Mouse (Mus musculus) cortical plate, adult 2 months (tissue): ENCODE measurements around the gene Bach2. TPM values are rescaled to one million over a fixed set of nuclear protein-coding genes. Genes with fewer than 3 reads are reported as not detected.

ENCODE experiments used
- H3K27ac ChIP-seq: fragments of 200-500 bp; 2 replicates; pipeline ENCODE4 v1.5.1; 2012; ENCODE audit warnings: low read length, control low read depth, inconsistent platforms; ENCODE audit not compliant: insufficient read depth
- H3K4me1 ChIP-seq: fragments of 200-500 bp; 2 replicates; pipeline ENCODE4 v1.6.1; 2011; ENCODE audit warnings: low read length; ENCODE audit not compliant: control insufficient read depth, insufficient read depth
- H3K4me3 ChIP-seq: fragments of 200-500 bp; 2 replicates; pipeline ENCODE4 v1.5.1; 2011; ENCODE audit warnings: mild to moderate bottlenecking, low read length, control low read depth; ENCODE audit not compliant: insufficient read depth
- CTCF ChIP-seq: fragments of 200-500 bp; IDR thresholded peaks from 2 replicates; pipeline ENCODE4 v1.5.1; 2011; ENCODE audit warnings: mild to moderate bottlenecking, control low read depth, low read length; ENCODE audit not compliant: insufficient read depth; ENCODE audit errors: extremely low read depth
- POLR2A ChIP-seq: fragments of 200-500 bp; IDR thresholded peaks from 2 replicates; pipeline ENCODE4 v1.6.1; 2011; ENCODE audit warnings: mild to moderate bottlenecking, low read length, control low read depth; ENCODE audit not compliant: insufficient read depth; ENCODE audit errors: extremely low read depth
- polyA plus RNA-seq: library from polyadenylated mRNA; depleted of rRNA; stranded (reverse); fragments of >200 nt; gene quantifications from 2 replicates; pipeline ENCODE4 v1.2.3, GENCODE M21; 2012

Bach2 gene
- polyA plus RNA-seq, 1 experiment = 5.4 TPM

- peaks cover 14% of the 10 kb centered on the region for H3K4me1 ChIP-seq
- H3K27ac ChIP-seq = 0 out of 2 replicates have a peak overlapping the region, but pooled peaks have one; percentile 4
- TF ChIP-seq POLR2A = no peak
- no peak for TF ChIP-seq CTCF
- no peak overlapping the region for H3K4me3 ChIP-seq
These were observed 64.1 kb downstream of the Bach2 start for GRCm38 (mm10) chr4:32302668-32303067.

- peaks cover 14% of the 10 kb centered on the region for H3K4me1 ChIP-seq
- H3K4me3 ChIP-seq = no peak overlapping the region
- TF ChIP-seq POLR2A = no peak
- no peak for TF ChIP-seq CTCF
These were observed 64.5 kb downstream of the Bach2 start for GRCm38 (mm10) chr4:32303076-32303475.

GRCm38 (mm10) chr4:32303674-32304073, 65.1 kb downstream of the Bach2 start:
- H3K27ac ChIP-seq = 0 out of 2 replicates have a peak overlapping the region, but pooled peaks have one; percentile 40
- peaks cover 14% of the 10 kb centered on the region for H3K4me1 ChIP-seq
- TF ChIP-seq POLR2A (no peak), CTCF (no peak)
- no peak overlapping the region for H3K4me3 ChIP-seq

More at GRCm38 (mm10) chr4:32303076-32303475, 64.5 kb downstream of the Bach2 start:
- 0 out of 2 replicates have a peak overlapping the region, but pooled peaks have one; percentile 40 for H3K27ac ChIP-seq

GRCm38 (mm10) chr4:32304221-32304703, 65.7 kb downstream of the Bach2 start:
- no peak overlapping the region for H3K4me3 ChIP-seq
- peak overlapping the region; percentile 47 for H3K27ac ChIP-seq
- peaks cover 14% of the 10 kb centered on the region for H3K4me1 ChIP-seq
- TF ChIP-seq POLR2A (no peak), CTCF (no peak)

- H3K4me3 ChIP-seq = peak overlapping the region; percentile 9; the same call in 1 of the 2 replicates
- H3K4me1 ChIP-seq = peaks cover 14% of the 10 kb centered on the region
- no peak for TF ChIP-seq CTCF
- no peak for TF ChIP-seq POLR2A
- peak overlapping the region; percentile 47 for H3K27ac ChIP-seq
These were observed 66.5 kb downstream of the Bach2 start for GRCm38 (mm10) chr4:32305036-32305615.

- Histone ChIP-seq H3K4me3 (peak overlapping the region; percentile 9; the same call in 1 of the 2 replicates), H3K27ac (no peak overlapping the region), H3K4me1 (peaks cover 14% of the 10 kb centered on the region)
- TF ChIP-seq CTCF (no peak), POLR2A (no peak)
These were observed 67.1 kb downstream of the Bach2 start for GRCm38 (mm10) chr4:32305683-32306082.

- TF ChIP-seq POLR2A (no peak), CTCF (no peak)
- H3K4me3 ChIP-seq = no peak overlapping the region
- peaks cover 14% of the 10 kb centered on the region for H3K4me1 ChIP-seq
- H3K27ac ChIP-seq = no peak overlapping the region
These were observed 67.7 kb downstream of the Bach2 start for GRCm38 (mm10) chr4:32306169-32306792.

- TF ChIP-seq POLR2A (no peak), CTCF (no peak)
- no peak overlapping the region for H3K4me3 ChIP-seq
- peaks cover 12% of the 10 kb centered on the region for H3K4me1 ChIP-seq
- no peak overlapping the region for H3K27ac ChIP-seq
These were observed 68.6 kb downstream of the Bach2 start for GRCm38 (mm10) chr4:32307215-32307614.

GRCm38 (mm10) chr4:32312171-32312946, 73.8 kb downstream of the Bach2 start:
- TF ChIP-seq POLR2A (no peak), CTCF (no peak)
- Histone ChIP-seq H3K4me1 (peaks cover 1% of the 10 kb centered on the region; the same call in 1 of the 2 replicates), H3K4me3 (no peak overlapping the region), H3K27ac (no peak overlapping the region)
